Mouse (Mus musculus) stomach, embryonic 14.5 days (tissue): ENCODE data around the gene Gm26938. TPM values are rescaled to one million over a fixed set of nuclear protein-coding genes. Genes with fewer than 3 reads are reported as not detected.

Experiments used
- ATAC-seq: fragments of 200-750 bp; cut with Nextera tagmentation; 2 replicates; pipeline ENCODE4 v1.8.0; 2017; ENCODE audit warnings: low read depth, moderate TSS enrichment; ENCODE audit not compliant: insufficient number of reproducible peaks, insufficient read depth, low FRiP score
- H3K27ac ChIP-seq: fragments of 300-500 bp; sonication (generic); 2 replicates; pipeline ENCODE4 v1.5.1; 2014; ENCODE audit warnings: mild to moderate bottlenecking, low read length, moderate library complexity, mixed read lengths
- H3K27me3 ChIP-seq: fragments of 300-500 bp; sonication (generic); 2 replicates; pipeline ENCODE4 v1.6.1; 2014; ENCODE audit warnings: low read length, control low read depth, mixed read lengths; ENCODE audit not compliant: control insufficient read depth, insufficient read depth
- H3K36me3 ChIP-seq: fragments of 300-500 bp; sonication (generic); 2 replicates; pipeline ENCODE4 v1.6.1; 2014; ENCODE audit warnings: mild to moderate bottlenecking, control low read depth, low read length, moderate library complexity, mixed read lengths; ENCODE audit not compliant: control insufficient read depth, insufficient read depth
- H3K4me1 ChIP-seq: fragments of 300-500 bp; sonication (generic); 2 replicates; pipeline ENCODE4 v1.6.1; 2014; ENCODE audit warnings: low read length, control low read depth, mixed read lengths; ENCODE audit not compliant: control insufficient read depth, insufficient read depth
- H3K4me2 ChIP-seq: fragments of 300-500 bp; sonication (generic); replicated peaks from 2 replicates; pipeline ENCODE4 v1.6.1; 2014; ENCODE audit warnings: low read depth, low read length, control low read depth
- H3K4me3 ChIP-seq: fragments of 300-500 bp; sonication (generic); 2 replicates; pipeline ENCODE4 v1.5.1; 2014; ENCODE audit warnings: low read depth, low read length, control low read depth
- H3K9ac ChIP-seq: fragments of 300-500 bp; sonication (generic); replicated peaks from 2 replicates; pipeline ENCODE4 v1.6.1; 2014; ENCODE audit warnings: low read depth, mild to moderate bottlenecking, control low read depth, low read length, moderate library complexity, mixed read lengths
- H3K9me3 ChIP-seq: fragments of 300-500 bp; sonication (generic); 2 replicates; pipeline ENCODE4 v1.6.1; 2016; ENCODE audit warnings: low read depth, low read length, control low read depth; ENCODE audit not compliant: control insufficient read depth
- WGBS: fragments of 180-500 bp; shearing (Covaris S2); extraction: QIAGEN DNeasy Blood & Tissue Kit; methylation state at CpG from one replicate; pipeline ENCODE4 v1.1.7; 2014; 5-methylcytosine and 5-hydroxymethylcytosine counted together
- polyA plus RNA-seq: library from polyadenylated mRNA; unstranded; fragments of >200 nt; fragmentation: Nextera tagmentation; extraction: Ambion mirVana; gene quantifications from 2 replicates; pipeline ENCODE4 v1.2.1, GENCODE M21; 2014

Gm26938 gene
- polyA plus RNA-seq, 1 experiment from 2014 or later = not detected

- Histone ChIP-seq H3K4me2 (peak overlapping the region; percentile 6), H3K36me3 (no peaks in the 10 kb centered on the region), H3K27ac (no peak overlapping the region), H3K9me3 (no peaks in the 10 kb centered on the region), H3K9ac (no peak overlapping the region), H3K4me1 (no peaks in the 10 kb centered on the region), H3K27me3 (0 out of 2 replicates have a peak, but pooled peaks cover 3% of the 10 kb centered on the region), H3K4me3 (no peak overlapping the region)
- WGBS = 62% methylated on average over 20 of the region's 20 CpGs
- no peak for ATAC-seq
Observed at GRCm38 (mm10) chr5:139812398-139813125, 13.6 kb downstream of the Gm26938 start.

- H3K27me3 ChIP-seq = 0 out of 2 replicates have a peak, but pooled peaks cover 3% of the 10 kb centered on the region
- H3K27ac ChIP-seq = no peak overlapping the region
- H3K4me2 ChIP-seq = no peak overlapping the region
- no peaks in the 10 kb centered on the region for H3K9me3 ChIP-seq
- H3K4me3 ChIP-seq = no peak overlapping the region
- 75% methylated on average over 15 of the region's 15 CpGs for WGBS
- no peak for ATAC-seq
- no peaks in the 10 kb centered on the region for H3K36me3 ChIP-seq
- H3K9ac ChIP-seq = no peak overlapping the region
- no peaks in the 10 kb centered on the region for H3K4me1 ChIP-seq
Observed at GRCm38 (mm10) chr5:139811677-139812397, 14.4 kb downstream of the Gm26938 start.

- no peak overlapping the region for H3K9ac ChIP-seq
- ATAC-seq = no peak
- H3K9me3 ChIP-seq = no peaks in the 10 kb centered on the region
- no peaks in the 10 kb centered on the region; the same call in 1 of the 2 replicates for H3K36me3 ChIP-seq
- no peak overlapping the region for H3K27ac ChIP-seq
- 0 out of 2 replicates have a peak, but pooled peaks cover 3% of the 10 kb centered on the region for H3K27me3 ChIP-seq
- H3K4me3 ChIP-seq = no peak overlapping the region
- H3K4me1 ChIP-seq = no peaks in the 10 kb centered on the region
- no peak overlapping the region for H3K4me2 ChIP-seq
- 64% methylated on average over 4 of the region's 4 CpGs for WGBS
Observed at GRCm38 (mm10) chr5:139809397-139809796, 16.8 kb downstream of the Gm26938 start.

GRCm38 (mm10) chr5:139805924-139806323, 20.3 kb downstream of the Gm26938 start:
- WGBS = 86% methylated on average over 8 of the region's 8 CpGs
- Histone ChIP-seq H3K4me2 (no peak overlapping the region), H3K4me3 (no peak overlapping the region), H3K36me3 (peaks cover 2% of the 10 kb centered on the region), H3K27me3 (no peaks in the 10 kb centered on the region), H3K4me1 (peaks cover 6% of the 10 kb centered on the region; the same call in 1 of the 2 replicates), H3K9ac (no peak overlapping the region), H3K27ac (no peak overlapping the region), H3K9me3 (no peaks in the 10 kb centered on the region)
- ATAC-seq = no peak

GRCm38 (mm10) chr5:139804573-139805111, 21.6 kb downstream of the Gm26938 start:
- H3K27me3 ChIP-seq = no peaks in the 10 kb centered on the region
- WGBS = 89% methylated on average over 11 of the region's 11 CpGs
- H3K9ac ChIP-seq = no peak overlapping the region
- peaks cover 6% of the 10 kb centered on the region; the same call in 1 of the 2 replicates for H3K4me1 ChIP-seq
- H3K27ac ChIP-seq = no peak overlapping the region
- peak; percentile 16; the same call in 1 of the 2 replicates for ATAC-seq
- no peak overlapping the region for H3K4me2 ChIP-seq
- no peaks in the 10 kb centered on the region for H3K9me3 ChIP-seq
- H3K4me3 ChIP-seq = no peak overlapping the region
- peaks cover 13% of the 10 kb centered on the region for H3K36me3 ChIP-seq

GRCm38 (mm10) chr5:139804107-139804551, 22.1 kb downstream of the Gm26938 start:
- Histone ChIP-seq H3K9ac (no peak overlapping the region), H3K9me3 (no peaks in the 10 kb centered on the region), H3K27me3 (no peaks in the 10 kb centered on the region), H3K4me3 (no peak overlapping the region), H3K4me1 (peaks cover 6% of the 10 kb centered on the region; the same call in 1 of the 2 replicates), H3K36me3 (peaks cover 13% of the 10 kb centered on the region), H3K4me2 (peak overlapping the region; percentile 18; the same call in 1 of the 2 replicates), H3K27ac (peak overlapping the region; percentile 58; the same call in 1 of the 2 replicates)
- 14% methylated on average over 6 of the region's 6 CpGs for WGBS
- peak; percentile 90 for ATAC-seq

GRCm38 (mm10) chr5:139803601-139804102, 22.6 kb downstream of the Gm26938 start:
- H3K27ac ChIP-seq = peak overlapping the region; percentile 58; the same call in 1 of the 2 replicates
- ATAC-seq = peak; percentile 51; the same call in 1 of the 2 replicates
- 10% methylated on average over 12 of the region's 12 CpGs for WGBS
- H3K4me3 ChIP-seq = no peak overlapping the region
- H3K4me2 ChIP-seq = peak overlapping the region; percentile 18; the same call in 1 of the 2 replicates
- no peak overlapping the region for H3K9ac ChIP-seq
- no peaks in the 10 kb centered on the region for H3K27me3 ChIP-seq
- peaks cover 13% of the 10 kb centered on the region for H3K36me3 ChIP-seq
- peaks cover 6% of the 10 kb centered on the region; the same call in 1 of the 2 replicates for H3K4me1 ChIP-seq
- no peaks in the 10 kb centered on the region for H3K9me3 ChIP-seq

- Histone ChIP-seq H3K36me3 (peaks cover 13% of the 10 kb centered on the region), H3K27ac (no peak overlapping the region)
- no peak for ATAC-seq
Observed at GRCm38 (mm10) chr5:139803165-139803564, 23.0 kb downstream of the Gm26938 start.

More at GRCm38 (mm10) chr5:139803165-139803564, 23.0 kb downstream of the Gm26938 start:
- H3K9ac ChIP-seq = no peak overlapping the region
- WGBS = 81% methylated on average over 8 of the region's 8 CpGs
- H3K9me3 ChIP-seq = no peaks in the 10 kb centered on the region
- H3K27me3 ChIP-seq = no peaks in the 10 kb centered on the region
- H3K4me1 ChIP-seq = peaks cover 11% of the 10 kb centered on the region
- no peak overlapping the region for H3K4me3 ChIP-seq
- H3K4me2 ChIP-seq = no peak overlapping the region
